Mouse (Mus musculus): ENCODE results near the gene Frmd3. TPM values are rescaled to one million over a fixed set of nuclear protein-coding genes. Genes with fewer than 3 reads are reported as not detected.

The Frmd3 gene
- total RNA-seq, 2 experiments from 2014 or later: 7.4 to 9.0 TPM

Other genes with a start within 250 kb of the Frmd3 start
- gene Rasef, start 222.4 kb upstream of the Frmd3 start, total RNA-seq (2021): under 1 TPM in 1 of 2 experiments, not detected in 1; 0.11 TPM
- gene Gm11758, start 137.2 kb upstream of the Frmd3 start, total RNA-seq (2021): not detected
- gene Gm11757, start 122.3 kb upstream of the Frmd3 start, total RNA-seq (2021): not detected
- gene Gm13871, start 107.5 kb upstream of the Frmd3 start, total RNA-seq (2021): not detected
- gene Gm11756, start 92.7 kb upstream of the Frmd3 start, total RNA-seq (2021): not detected
- gene 2310002L09Rik, start 62.6 kb upstream of the Frmd3 start, total RNA-seq (2021): not detected
- 10 to 100 TPM; 21.9 to 24.3 TPM for gene Kdm4c, start 229.1 kb downstream of the Frmd3 start, total RNA-seq (2021)

Data from left cerebral cortex, postnatal 25 days (tissue).